Mouse (Mus musculus) forelimb bud, embryonic 11.5 days (tissue): ENCODE results near the gene Hacd2.

ENCODE experiments used
- DNase-seq: peaks from one replicate; pipeline ENCODE4 v3.0.0-alpha.2; 2012; ENCODE audit warnings: low read depth, low spot score

Gene Hacd2

DNA sequence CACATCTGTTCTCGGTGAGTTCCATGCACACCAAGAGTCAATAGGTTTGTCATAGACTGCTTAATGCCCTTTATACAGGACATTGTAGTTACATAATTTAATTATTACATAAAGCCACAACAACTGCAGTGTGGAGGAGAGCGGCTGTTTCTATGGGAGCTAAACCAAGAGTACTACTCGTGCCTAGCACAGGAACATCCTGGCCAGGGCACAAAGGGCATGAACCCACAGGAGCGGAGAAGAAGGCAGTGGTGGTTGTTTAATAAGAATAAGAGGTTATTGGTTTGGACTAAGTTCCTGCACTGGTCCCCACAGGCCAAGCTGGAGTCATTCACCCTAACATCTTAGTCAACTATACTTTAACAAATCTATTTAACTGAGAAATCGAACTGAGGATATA lies 16.0 kb upstream of the Hacd2 start:
- no peak for DNase-seq

DNA sequence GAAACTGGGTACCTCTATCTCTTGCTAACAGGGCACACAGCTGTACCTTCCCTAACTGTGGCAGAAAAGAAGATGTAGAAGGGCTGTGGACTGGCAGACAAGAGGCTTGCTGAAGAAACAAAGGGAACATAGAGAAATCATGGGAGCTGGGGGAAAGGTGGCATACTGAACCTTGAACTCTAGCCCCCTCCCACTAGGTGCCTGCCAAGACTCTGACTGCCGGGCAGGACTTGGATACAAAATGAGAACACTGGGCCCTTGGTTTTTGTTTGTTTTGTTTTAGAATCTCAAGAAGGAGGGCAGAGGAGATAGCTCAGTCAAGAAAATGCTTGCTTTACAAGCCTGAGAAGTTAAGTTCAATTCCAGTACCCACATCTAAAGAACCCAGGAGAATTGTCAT lies 14.9 kb upstream of the Hacd2 start:
- no peak for DNase-seq

DNA sequence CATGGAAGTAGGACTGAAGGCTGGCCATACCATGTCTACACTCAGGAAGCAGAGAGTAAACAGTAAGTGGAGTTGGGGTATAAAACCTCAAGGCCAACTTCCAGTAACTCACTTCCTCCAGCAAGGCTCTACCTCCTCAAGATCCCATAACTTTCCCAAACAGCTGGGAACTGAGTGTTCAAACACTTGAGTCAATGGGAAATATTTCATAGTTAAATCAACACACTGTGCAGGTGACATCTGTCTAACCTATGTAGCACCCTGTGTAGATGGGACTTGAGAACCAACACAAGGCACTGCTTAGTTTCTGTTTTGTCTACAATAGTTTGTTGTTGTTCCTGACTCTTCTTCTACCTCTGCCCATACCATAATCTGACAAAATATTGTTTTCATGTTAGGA lies 13.8 kb upstream of the Hacd2 start:
- DNase-seq: no peak

DNA sequence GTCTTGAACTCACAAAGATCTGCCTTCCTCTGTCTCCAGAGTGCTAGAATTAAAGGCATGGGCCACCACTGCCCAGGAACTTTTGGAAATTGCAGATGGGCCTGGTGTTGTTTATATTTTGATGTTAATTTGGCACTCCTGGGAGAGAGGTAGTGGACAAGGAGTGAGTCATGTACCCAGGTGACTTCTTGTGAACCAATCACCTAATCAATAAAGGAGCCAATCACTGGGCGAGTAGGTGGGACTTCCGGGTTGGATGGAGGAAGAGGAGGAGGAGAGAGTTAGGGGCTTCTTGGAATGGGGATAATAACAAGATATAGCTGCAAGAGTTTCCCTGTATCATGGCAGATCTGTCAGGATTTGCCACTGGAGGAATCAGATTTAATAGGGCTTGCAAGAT lies 8.7 kb upstream of the Hacd2 start:
- DNase-seq: no peak

DNA sequence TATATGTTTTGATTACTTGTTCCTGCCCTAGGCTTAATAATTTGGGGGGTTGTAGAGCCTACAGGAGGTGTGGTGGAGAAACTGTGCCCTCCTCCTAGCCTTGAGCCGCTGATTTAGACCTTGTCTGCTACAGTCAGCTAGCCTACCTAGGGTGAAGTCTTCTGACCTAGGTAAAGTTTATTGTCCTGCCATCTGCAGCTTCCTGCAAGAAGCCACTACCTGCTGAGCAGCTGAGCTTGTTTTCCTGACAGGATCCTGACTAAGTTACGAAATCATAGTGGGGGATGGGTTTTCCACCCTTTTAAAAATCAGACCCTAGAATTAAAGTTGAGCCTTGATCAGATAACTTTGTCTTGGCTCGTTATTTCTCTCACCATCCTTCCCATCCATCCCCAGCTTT lies 5.7 kb upstream of the Hacd2 start:
- no peak for DNase-seq

DNA sequence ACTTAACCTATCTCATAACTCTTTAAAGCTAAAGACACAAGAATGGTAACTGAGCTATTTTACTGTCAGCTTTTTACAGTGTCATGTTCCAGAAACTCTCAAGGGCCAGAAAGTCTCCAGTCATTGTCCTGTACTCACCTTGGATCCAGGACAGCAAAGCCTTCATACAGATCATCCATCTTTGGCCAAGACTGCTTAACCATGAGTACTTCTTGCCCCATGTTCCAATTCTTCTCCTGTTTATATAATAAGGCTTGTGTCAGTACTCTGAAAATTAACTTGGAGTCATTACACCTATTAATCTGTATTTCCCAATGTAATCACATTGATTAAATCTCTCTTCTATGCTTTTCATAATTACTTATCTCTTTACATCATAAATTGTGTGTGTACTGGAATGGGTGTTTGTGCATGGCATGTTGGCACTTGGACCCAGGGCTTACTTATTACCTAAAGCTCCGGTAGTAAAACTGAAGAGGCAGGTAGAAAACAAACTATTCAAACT lies 3.7 kb upstream of the Hacd2 start:
- no peak for DNase-seq

DNA sequence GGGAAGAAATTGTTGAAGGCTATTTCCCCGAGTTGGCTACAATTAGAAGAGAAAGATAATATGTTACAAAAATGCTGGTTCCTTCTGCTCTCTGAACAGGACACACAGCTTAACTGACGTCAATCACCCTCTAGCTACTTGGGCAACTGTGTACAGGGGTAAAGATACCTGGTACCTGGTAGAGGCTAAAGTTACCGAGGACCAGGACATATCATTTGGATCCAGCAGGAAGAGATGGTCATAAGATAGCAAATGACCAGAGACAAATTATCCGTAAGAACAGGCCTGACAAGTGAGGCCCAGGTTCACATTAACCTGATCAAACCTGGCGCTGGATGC lies 356 bp upstream of the Hacd2 start:
- no peak for DNase-seq

DNA sequence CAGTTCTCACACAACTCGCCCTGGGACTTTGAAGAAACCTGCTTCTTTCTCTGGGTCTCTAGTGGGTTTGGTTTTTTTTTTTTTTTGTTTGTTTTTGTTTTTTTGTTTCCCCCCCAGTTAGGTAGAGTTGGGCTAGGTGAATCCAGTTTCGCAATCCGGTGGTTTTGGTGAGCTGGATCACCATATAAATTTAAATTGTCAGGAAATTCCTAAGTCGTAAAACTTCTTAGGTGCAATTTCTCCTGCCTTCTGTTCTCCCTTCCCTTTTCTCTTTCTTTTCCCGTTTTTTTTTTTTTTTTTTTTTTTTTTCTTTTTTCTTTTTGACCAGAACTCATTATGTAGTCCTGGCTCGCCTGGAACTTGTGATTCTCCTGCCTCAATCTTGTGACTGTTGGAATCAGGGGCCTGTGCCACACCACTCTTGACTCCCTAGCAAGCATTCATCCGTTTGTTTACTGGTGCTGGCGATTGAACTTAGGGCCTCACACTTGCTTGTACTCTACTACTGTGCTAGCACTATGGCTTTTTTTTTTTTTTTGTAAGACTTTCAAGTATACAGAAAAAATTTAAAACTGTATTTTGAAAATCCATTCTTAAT lies 1.0 kb downstream of the Hacd2 start:
- DNase-seq: no peak

DNA sequence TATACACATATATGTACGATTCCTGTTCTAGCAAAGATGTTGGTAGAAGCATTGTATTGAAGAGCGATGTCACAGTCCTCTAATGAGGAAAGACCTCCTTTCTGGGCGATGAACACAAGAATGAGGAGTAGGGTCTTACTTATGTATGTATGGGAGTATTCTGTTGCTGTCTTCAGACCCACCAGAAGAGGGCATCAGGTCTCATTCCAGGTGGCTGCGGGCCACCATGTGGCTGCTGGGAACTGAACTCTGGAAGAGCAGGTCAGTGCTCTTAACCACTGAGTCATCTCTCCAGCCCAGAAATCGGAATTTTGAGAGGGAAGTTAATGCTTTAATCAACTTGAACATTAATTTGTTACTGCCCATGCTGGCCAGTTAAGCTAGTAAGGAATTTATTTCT lies 2.1 kb downstream of the Hacd2 start:
- no peak for DNase-seq

DNA sequence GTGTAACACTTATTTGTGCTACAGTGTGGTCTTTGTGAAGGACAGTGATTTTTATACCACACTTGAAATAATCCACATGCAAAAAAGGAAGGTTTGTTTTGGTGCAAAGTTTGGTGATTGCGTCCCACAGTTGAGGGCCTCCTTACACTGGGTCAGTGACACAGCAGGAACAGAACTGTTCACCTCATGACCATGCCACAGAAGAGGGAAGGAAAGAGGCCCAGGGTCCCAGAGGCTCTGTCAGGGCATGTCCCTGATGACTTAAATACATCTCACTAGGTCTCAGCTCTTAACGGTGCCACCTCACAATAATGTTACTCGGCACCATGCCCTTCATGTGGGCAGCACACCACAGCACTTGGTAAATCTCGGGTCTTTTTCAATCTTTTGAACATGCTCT lies 3.1 kb downstream of the Hacd2 start:
- no peak for DNase-seq

DNA sequence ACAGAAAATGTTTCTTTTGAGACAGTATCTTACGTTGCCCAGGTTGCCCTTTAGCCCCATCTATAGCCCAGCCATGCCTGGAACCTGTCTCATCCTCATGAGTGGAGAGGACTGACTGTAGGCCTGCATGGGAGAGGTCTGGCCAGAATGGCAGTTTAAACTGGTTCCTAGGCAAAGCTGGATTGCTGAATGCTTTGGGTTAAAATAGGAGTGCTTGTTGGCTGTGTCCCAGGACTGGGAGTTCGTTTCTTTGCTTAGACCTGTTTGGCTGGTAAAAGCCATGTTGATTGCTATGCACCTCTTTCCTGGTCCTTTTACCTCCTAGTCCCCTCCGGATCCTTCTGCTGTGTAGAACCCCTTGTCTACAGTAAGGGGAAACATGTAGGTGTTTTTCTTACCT lies 11.0 kb downstream of the Hacd2 start:
- DNase-seq: no peak

DNA sequence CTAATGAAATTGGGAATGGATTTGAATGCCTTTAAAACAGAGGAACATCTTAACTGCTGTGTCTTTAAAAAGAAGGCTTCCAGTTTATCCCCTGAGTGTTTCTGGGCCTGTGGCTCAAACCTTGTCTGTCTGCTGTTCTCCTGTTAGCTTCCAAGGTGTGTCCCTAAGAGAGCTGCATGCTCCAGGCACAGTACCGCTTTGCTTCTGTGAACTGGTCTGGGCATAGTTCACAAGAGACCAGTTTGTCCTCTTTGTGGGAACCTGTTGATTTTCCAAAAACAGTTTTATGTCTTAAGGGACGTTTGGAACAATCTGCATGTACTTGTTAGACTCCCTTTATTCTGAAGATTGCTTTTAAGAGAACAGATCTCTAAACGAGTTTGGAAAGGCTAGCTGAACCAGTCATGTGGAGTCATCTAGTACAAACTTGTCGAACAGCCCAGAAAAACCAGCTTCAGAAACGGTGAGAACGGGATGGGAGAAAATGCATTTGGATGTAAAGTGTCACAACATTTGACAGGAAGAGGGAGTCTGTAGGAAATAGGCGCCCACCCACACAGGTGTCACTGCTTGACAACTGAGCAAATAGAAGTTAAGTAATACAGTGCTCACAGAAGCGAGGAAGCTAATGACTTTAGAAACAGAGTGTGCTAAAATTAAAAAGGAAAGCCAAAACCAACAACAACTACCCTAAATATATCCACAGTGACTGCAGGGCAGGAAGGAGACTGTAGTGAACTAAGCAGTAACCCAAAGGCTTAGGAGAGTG lies 11.8 kb downstream of the Hacd2 start:
- no peak for DNase-seq

DNA sequence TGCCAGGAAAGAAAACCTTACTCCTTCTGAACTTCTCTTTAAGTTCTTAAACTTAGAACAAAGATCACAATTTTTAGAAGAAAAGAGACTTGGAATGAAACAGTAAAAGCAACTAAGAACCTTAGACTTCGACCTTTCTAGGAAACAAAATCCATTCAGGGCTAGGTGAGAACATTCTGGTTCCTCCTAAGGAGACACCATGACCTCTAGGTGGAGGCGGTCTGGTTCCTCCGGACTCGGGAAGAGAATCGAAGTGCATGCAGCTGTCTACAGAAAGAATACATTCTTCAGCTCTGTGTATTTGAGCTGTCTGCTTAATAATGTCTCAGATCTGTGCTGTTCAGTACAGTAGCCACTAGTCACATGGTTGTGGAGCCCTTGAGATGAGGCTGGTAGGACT lies 12.7 kb downstream of the Hacd2 start:
- no peak for DNase-seq

DNA sequence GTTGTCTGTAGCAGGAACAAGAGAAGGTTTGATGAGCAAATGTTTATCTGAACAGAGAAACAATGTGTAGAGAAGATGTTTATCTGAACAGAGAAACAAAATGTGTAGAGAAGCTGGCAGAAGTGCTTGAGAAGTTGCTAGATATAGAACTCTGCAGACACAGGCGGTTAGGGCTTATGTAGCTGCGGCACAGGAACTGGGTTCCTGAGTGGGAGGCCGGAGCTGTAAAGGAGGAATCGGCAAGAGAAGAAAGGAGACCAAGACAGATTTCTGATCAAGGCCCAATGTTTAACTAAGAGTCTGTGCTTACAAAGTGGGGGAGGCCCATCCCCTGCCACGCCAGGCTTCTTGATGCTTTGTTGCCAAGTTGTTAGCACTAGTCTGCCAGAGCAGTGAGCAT lies 14.5 kb downstream of the Hacd2 start:
- DNase-seq: no peak

DNA sequence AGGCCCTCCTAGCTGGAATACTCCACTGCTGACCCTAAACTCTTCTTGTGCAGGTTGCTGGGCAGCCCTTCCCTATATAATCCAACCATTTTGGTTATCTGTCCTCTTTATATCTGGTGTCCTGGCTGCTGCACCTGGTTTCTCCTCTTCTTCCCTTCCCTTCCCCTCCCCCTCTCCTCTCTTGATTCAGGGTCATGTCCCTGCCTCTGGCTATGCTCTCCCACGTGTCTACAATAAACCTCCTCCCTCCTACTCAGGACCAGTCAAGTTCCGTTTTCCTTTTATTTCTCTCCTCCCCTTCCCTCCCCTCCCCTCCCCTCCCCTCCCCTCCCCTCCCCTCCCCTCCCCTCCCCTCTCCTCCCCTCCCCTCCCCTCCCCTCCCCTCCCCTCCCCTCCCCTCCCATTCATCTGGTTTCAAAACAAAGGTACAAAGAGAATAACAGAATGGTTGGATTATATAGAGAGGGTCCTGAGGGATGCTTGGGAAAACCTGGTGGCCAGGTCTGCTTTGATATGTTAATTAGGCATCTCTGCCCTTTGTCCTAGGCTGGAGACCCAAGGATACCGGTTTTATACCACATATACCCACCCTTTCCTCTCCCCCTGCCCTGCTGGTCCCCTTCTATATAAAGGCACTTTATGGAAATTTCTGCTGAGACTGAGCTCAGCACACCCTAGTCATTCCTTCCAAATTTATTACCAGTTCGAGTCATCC lies 16.3 kb downstream of the Hacd2 start:
- DNase-seq: no peak

DNA sequence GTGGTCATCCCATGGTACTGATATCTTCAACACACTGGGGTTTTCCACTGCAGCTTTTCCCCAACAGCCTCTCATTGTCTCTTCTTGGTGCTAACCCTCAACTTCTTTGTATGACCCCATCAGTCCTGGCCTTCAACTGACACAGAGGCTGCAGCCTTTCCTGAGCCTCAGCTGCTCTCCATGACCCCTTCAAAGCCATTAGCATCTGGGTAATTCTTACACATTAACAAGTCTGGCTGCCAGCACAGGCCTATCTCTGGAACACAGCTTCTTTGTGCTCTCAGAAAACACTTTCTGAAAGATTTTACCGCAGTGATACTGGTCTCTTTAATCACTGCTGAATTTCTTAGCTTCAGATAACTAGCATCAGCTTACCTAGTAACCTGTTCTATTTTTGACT lies 17.9 kb downstream of the Hacd2 start:
- no peak for DNase-seq

DNA sequence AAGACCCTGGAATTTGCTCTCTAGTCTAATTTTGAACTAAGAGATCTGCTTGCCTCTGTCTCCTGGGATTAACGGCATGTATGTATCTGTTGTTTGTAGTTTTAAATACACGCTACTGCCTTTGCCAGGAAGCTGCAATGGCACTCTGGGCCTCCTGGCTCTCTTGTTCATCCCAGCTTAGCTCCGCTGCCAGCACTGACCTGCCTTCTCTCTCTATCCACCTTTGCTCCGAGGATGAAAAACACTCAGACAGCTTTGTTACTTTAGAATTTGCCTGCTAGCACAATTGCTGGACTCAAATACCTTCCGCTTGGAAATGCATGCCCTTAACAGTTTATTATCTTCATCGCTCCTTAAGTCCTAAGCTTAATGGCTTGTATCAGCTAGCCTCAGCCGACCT lies 18.8 kb downstream of the Hacd2 start:
- no peak for DNase-seq

DNA sequence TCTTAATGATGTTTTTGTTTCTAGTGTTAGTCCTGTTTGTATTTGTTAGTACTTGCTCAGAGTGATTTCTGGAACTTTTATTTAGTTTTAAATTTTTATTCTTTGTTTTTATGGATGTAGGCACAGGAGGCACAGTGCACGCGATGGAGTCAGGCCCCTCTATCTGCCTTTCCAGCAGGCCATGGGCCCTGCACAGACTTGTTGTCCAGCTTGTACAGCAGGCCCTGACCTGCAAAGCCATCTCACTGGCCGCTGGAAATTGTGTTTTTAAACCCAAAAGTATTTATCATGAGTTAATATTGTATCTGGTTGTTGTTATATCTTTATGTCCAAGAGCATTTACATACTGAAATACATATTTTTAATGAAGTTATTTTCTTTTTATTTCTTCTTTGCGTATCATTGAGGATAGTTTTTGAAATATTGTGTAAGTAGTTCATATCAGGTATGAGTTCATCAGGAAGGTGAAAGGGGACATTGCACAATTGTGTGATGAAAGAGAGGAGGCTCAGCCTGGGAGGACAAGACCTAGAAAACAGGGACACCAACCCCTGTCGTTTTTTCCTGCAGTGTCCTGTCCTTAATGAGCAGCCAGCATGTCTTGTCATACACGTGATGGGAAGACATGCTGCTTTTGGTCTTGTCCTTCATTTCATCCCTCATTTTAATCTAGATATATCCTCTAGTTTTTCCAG lies 24.0 kb downstream of the Hacd2 start:
- DNase-seq: no peak

DNA sequence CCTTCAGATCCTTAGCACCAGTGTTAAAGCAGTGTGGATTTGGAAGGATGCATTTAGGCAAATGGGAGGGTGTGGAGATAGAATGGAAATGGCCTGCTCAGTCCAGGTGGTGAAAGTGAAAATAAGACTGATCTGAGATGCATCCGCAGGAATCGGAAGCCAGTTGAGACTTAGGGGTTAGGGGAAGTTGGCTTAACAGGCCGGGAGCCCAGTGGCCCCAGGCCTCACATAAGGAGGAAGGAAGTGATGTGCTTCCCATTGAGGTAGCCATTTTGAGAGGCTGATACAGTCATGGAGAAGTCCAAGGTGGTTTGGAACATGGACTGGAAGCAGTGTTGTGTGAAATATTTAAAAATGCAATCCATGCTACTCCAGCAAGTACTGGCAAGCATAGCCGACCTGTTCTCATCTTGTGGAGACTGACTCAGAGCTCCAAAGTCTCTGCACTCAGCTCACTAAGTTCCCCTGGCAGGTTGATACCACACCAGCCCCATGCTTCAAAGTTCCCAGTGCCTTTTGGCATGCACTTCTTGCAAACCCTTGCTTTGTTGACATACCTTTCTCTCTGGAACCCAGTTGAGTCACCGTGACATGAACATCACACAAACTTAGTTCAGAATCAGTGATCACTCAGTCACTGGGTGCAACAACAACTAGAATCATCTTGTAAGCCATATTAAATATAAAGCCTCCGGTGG lies 25.2 kb downstream of the Hacd2 start:
- no peak for DNase-seq

DNA sequence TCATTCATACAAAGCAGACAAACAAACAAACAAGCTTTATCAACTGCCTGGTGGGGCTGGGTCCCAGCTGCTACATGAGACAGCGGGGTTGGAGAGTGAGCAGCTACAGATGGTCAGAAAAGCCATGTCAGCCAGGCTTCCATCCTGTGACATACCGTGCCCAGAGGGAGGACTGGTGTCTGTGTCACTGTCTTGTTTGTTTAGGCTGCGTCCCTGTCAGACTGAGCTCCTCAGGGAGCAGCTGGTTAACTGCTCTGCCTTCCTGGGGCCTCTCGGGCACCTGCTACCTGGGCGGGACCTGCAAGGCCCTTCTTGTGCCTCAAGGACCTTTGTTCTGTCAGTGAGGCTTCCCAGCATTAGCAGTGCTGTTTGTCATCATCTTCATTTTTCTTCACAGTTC lies 28.8 kb downstream of the Hacd2 start:
- no peak for DNase-seq

DNA sequence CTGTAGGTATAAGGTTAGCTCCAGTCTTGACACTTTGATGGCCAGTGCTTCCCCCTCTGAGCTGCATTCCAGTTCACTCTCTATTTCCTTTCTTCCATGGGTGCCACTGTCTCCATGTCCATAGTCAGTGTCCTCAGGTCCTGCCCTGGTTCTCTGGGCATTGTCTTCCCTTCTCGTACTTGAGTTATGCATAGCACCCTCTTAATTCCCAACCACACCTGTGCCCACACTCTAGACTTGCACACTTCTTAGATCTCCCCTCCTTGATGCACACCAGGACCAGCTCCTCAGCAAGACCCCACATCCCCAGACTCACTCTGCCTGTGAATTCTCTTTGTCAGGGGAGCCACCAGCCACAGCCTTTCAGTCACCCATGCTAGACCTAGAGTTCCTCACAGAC lies 30.0 kb downstream of the Hacd2 start:
- no peak for DNase-seq
